Mouse (Mus musculus) neural tube, embryonic 14.5 days (tissue): ENCODE data around the gene Hcn3. TPM values are rescaled to one million over a fixed set of nuclear protein-coding genes. Genes with fewer than 3 reads are reported as not detected.

ENCODE experiments used
- ATAC-seq: fragments of 200-750 bp; cut with Nextera tagmentation; 2 replicates; pipeline ENCODE4 v1.8.0; 2017; ENCODE audit warnings: low read depth, mild to moderate bottlenecking, moderate TSS enrichment, moderate library complexity
- H3K27ac ChIP-seq: fragments of 300-500 bp; sonication (generic); 2 replicates; pipeline ENCODE4 v1.5.1; 2014; ENCODE audit warnings: low read depth, mild to moderate bottlenecking, control low read depth, low read length, moderate library complexity, mixed read lengths
- H3K27me3 ChIP-seq: fragments of 300-500 bp; sonication (generic); 2 replicates; pipeline ENCODE4 v1.6.1; 2014; ENCODE audit warnings: low read length; ENCODE audit not compliant: control insufficient read depth, insufficient read depth
- H3K36me3 ChIP-seq: fragments of 300-500 bp; sonication (generic); 2 replicates; pipeline ENCODE4 v1.6.1; 2014; ENCODE audit warnings: low read length, mixed read lengths; ENCODE audit not compliant: control insufficient read depth, insufficient read depth
- H3K4me1 ChIP-seq: fragments of 300-500 bp; sonication (generic); 2 replicates; pipeline ENCODE4 v1.6.1; 2014; ENCODE audit warnings: low read length; ENCODE audit not compliant: control insufficient read depth, insufficient read depth
- H3K4me2 ChIP-seq: fragments of 300-500 bp; sonication (generic); 2 replicates; pipeline ENCODE4 v1.6.1; 2014; ENCODE audit warnings: mild to moderate bottlenecking, low read depth, low read length, control low read depth
- H3K4me3 ChIP-seq: fragments of 300-500 bp; sonication (generic); 2 replicates; pipeline ENCODE4 v1.5.1; 2014; ENCODE audit warnings: low read depth, low read length, control low read depth, mixed read lengths
- H3K9ac ChIP-seq: fragments of 300-500 bp; sonication (generic); replicated peaks from 2 replicates; pipeline ENCODE4 v1.6.1; 2014; ENCODE audit warnings: low read depth, mild to moderate bottlenecking, control low read depth, low read length, mixed read lengths
- H3K9me3 ChIP-seq: fragments of 300-500 bp; sonication (generic); 2 replicates; pipeline ENCODE4 v1.6.1; 2016; ENCODE audit warnings: low read length; ENCODE audit not compliant: control insufficient read depth
- WGBS: fragments of 180-500 bp; shearing (Covaris S2); extraction: QIAGEN DNeasy Blood & Tissue Kit; methylation state at CpG from one replicate; pipeline ENCODE4 v1.1.7; 2014; 5-methylcytosine and 5-hydroxymethylcytosine counted together
- polyA plus RNA-seq: library from polyadenylated mRNA; unstranded; fragments of >200 nt; fragmentation: Nextera tagmentation; extraction: Ambion mirVana; gene quantifications from 2 replicates; pipeline ENCODE4 v1.2.1, GENCODE M21; 2014

Gene Hcn3
- polyA plus RNA-seq, 1 experiment from 2014 or later = 25.4 TPM

DNA sequence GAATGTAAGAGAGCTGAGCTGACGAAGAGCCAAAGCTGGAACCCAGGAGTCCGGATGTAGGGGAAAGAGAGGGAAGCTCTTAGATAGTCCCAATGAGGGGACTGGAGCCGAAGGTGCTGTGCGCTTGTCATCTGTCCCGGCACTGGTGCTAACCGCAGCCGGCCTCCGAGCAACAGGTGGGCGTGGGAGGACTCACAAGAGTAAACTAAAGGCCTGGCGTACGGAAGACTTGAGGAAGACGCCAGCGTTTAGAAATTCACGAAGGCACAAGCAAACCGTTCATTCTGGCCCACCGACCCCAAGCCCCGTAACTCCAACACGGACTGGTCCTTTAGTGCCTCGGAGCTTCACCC, 58.6 kb downstream of the Hcn3 start:
- ATAC-seq = peak; percentile 47
- H3K36me3 ChIP-seq = peaks cover 19% of the 10 kb centered on the region; the same call in 1 of the 2 replicates
- H3K27ac ChIP-seq = peak overlapping the region; percentile 74
- under 1% methylated on average over 19 of the region's 19 CpGs for WGBS
- H3K9ac ChIP-seq = peak overlapping the region; percentile 57
- peak overlapping the region; percentile 86 for H3K4me2 ChIP-seq
- H3K4me3 ChIP-seq = peak overlapping the region; percentile 46
- no peaks in the 10 kb centered on the region for H3K27me3 ChIP-seq
- H3K9me3 ChIP-seq = no peaks in the 10 kb centered on the region
- peaks cover 14% of the 10 kb centered on the region for H3K4me1 ChIP-seq

DNA sequence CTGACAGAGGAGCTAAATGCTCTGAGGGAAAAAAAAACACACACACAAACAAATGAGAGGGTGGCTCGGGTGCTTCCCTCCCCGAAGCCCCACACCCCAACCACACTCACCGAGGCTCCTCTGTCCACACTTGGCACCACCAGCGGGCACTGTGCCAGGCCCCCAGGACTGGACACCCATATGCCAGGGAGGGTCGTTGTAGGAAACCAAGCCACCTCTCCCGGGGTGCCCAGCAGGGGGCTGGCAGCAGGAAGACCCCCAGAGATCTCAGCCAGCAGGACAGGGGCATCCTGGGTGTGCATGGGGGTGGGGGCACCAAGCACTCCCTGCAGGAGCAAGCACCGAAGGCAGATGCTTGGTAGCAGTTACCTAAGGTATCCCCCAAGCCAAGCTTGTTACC, 59.2 kb downstream of the Hcn3 start, which contains the start of gene Gm43738:
Gene Gm43738, minus strand, starts transcription at position 289 of the 400 bp plus-strand sequence.
- Histone ChIP-seq H3K4me3 (peak within 1 kb of the TSS; percentile 46), H3K36me3 (peaks cover 21% of the 10 kb centered on the region; the same call in 1 of the 2 replicates), H3K4me2 (peak within 1 kb of the TSS; percentile 86), H3K4me1 (peaks cover 14% of the 10 kb centered on the region), H3K9ac (peak within 1 kb of the TSS; percentile 57), H3K9me3 (no peaks in the 10 kb centered on the region), H3K27me3 (no peaks in the 10 kb centered on the region), H3K27ac (peak within 1 kb of the TSS; percentile 74)
- no peak for ATAC-seq
- 40% methylated on average over 7 of the region's 7 CpGs for WGBS

Other genes starting within 250 kb of the Hcn3 start
- 49.3 and 50.7 TPM in 2 replicates for gene Msto1, start 246.2 kb downstream of the Hcn3 start, polyA plus RNA-seq
- 27.1 and 27.9 TPM in 2 replicates for gene Ash1l, start 209.6 kb downstream of the Hcn3 start, polyA plus RNA-seq
- 142 and 149 TPM in 2 replicates for gene Dap3, start 209.0 kb downstream of the Hcn3 start, polyA plus RNA-seq
- 96.7 and 104 TPM in 2 replicates for gene Rusc1, start 66.9 kb downstream of the Hcn3 start, polyA plus RNA-seq
- gene Gm43738, start 59.1 kb downstream of the Hcn3 start, polyA plus RNA-seq = not detected in 2 replicates
- gene Fdps, start 58.2 kb downstream of the Hcn3 start, polyA plus RNA-seq = 378 and 453 TPM in 2 replicates
- gene Pklr, start 24.1 kb downstream of the Hcn3 start, polyA plus RNA-seq = 0.66 TPM in 1 of 2 replicates, not detected in the other
- 17.5 and 19.6 TPM in 2 replicates for gene Clk2, start 4.6 kb upstream of the Hcn3 start, polyA plus RNA-seq
- gene Scamp3, start 17.3 kb upstream of the Hcn3 start, polyA plus RNA-seq = 126 and 153 TPM in 2 replicates
- gene Fam189b, start 22.9 kb upstream of the Hcn3 start, polyA plus RNA-seq = 38.5 and 41.7 TPM in 2 replicates
- 41.5 and 49.7 TPM in 2 replicates for gene Gba, start 42.7 kb upstream of the Hcn3 start, polyA plus RNA-seq
- gene Thbs3, start 55.0 kb upstream of the Hcn3 start, polyA plus RNA-seq = 34.7 and 36.6 TPM in 2 replicates
- 147 and 151 TPM in 2 replicates for gene Mtx1, start 66.9 kb upstream of the Hcn3 start, polyA plus RNA-seq
- 0.90 and 1.4 TPM in 2 replicates for gene Muc1, start 68.9 kb upstream of the Hcn3 start, polyA plus RNA-seq
- 206 and 240 TPM in 2 replicates for gene Krtcap2, start 85.8 kb upstream of the Hcn3 start, polyA plus RNA-seq
- gene Trim46, start 86.1 kb upstream of the Hcn3 start, polyA plus RNA-seq = 61.6 and 70.7 TPM in 2 replicates
- 69.6 and 84.4 TPM in 2 replicates for gene Dpm3, start 99.2 kb upstream of the Hcn3 start, polyA plus RNA-seq
- 36.7 and 39.8 TPM in 2 replicates for gene Slc50a1, start 110.4 kb upstream of the Hcn3 start, polyA plus RNA-seq
- 6.8 and 10.5 TPM in 2 replicates for gene Efna1, start 120.9 kb upstream of the Hcn3 start, polyA plus RNA-seq
- gene Efna3, start 162.8 kb upstream of the Hcn3 start, polyA plus RNA-seq = 85.7 and 96.9 TPM in 2 replicates
- gene Efna4, start 177.8 kb upstream of the Hcn3 start, polyA plus RNA-seq = 4.3 and 6.1 TPM in 2 replicates
- 37.6 and 48.3 TPM in 2 replicates for gene Adam15, start 189.8 kb upstream of the Hcn3 start, polyA plus RNA-seq
- gene Dcst2, start 201.8 kb upstream of the Hcn3 start, polyA plus RNA-seq = 0.19 and 0.25 TPM in 2 replicates
- gene Dcst1, start 205.1 kb upstream of the Hcn3 start, polyA plus RNA-seq = 1.1 and 1.4 TPM in 2 replicates
- 0.40 and 0.78 TPM in 2 replicates for gene Zbtb7b, start 234.6 kb upstream of the Hcn3 start, polyA plus RNA-seq
- gene Lenep, start 242.6 kb upstream of the Hcn3 start, polyA plus RNA-seq = 0.88 and 1.9 TPM in 2 replicates